Mouse (Mus musculus) stomach, embryonic 16.5 days (tissue): ENCODE measurements around the gene Smtnl2. TPM values are rescaled to one million over a fixed set of nuclear protein-coding genes. Genes with fewer than 3 reads are reported as not detected.
"Not testable (repeated sequence)": the region's sequence is repeated elsewhere in the genome, so short reads cannot be mapped to it uniquely, and the experiment has no call there.

ENCODE experiments used
- ATAC-seq: fragments of 200-750 bp; cut with Nextera tagmentation; 2 replicates; pipeline ENCODE4 v1.8.0; 2017; ENCODE audit warnings: moderate number of reproducible peaks, moderate TSS enrichment; ENCODE audit not compliant: insufficient read depth, low FRiP score
- H3K27ac ChIP-seq: fragments of 300-500 bp; sonication (generic); 2 replicates; pipeline ENCODE4 v1.5.1; 2014; ENCODE audit warnings: low read length
- H3K27me3 ChIP-seq: fragments of 300-500 bp; sonication (generic); 2 replicates; pipeline ENCODE4 v1.6.1; 2014; ENCODE audit warnings: low read length, control low read depth, mixed read lengths; ENCODE audit not compliant: control insufficient read depth, insufficient read depth
- H3K36me3 ChIP-seq: fragments of 300-500 bp; sonication (generic); 2 replicates; pipeline ENCODE4 v1.6.1; 2014; ENCODE audit warnings: low read length; ENCODE audit not compliant: control insufficient read depth, insufficient read depth
- H3K4me1 ChIP-seq: fragments of 300-500 bp; sonication (generic); 2 replicates; pipeline ENCODE4 v1.6.1; 2014; ENCODE audit warnings: low read length, control low read depth, mixed read lengths; ENCODE audit not compliant: control insufficient read depth, insufficient read depth
- H3K4me2 ChIP-seq: fragments of 300-500 bp; sonication (generic); 2 replicates; pipeline ENCODE4 v1.6.1; 2014; ENCODE audit warnings: low read depth, low read length, mixed read lengths
- H3K4me3 ChIP-seq: fragments of 300-500 bp; sonication (generic); replicated peaks from 2 replicates; pipeline ENCODE4 v1.5.1; 2014; ENCODE audit warnings: mild to moderate bottlenecking, low read length
- H3K9ac ChIP-seq: fragments of 300-500 bp; sonication (generic); 2 replicates; pipeline ENCODE4 v1.6.1; 2014; ENCODE audit warnings: low read length
- H3K9me3 ChIP-seq: fragments of 300-500 bp; sonication (generic); replicated peaks from 2 replicates; pipeline ENCODE4 v1.6.1; 2016; ENCODE audit warnings: low read length, control low read depth; ENCODE audit not compliant: control insufficient read depth
- WGBS: fragments of 180-500 bp; shearing (Covaris S2); extraction: QIAGEN DNeasy Blood & Tissue Kit; methylation state at CpG from one replicate; pipeline ENCODE4 v1.1.7; 2014; 5-methylcytosine and 5-hydroxymethylcytosine counted together
- polyA plus RNA-seq: library from polyadenylated mRNA; unstranded; fragments of >200 nt; fragmentation: Nextera tagmentation; extraction: Ambion mirVana; gene quantifications from 2 replicates; pipeline ENCODE4 v1.2.1, GENCODE M21; 2015

Gene Smtnl2
- polyA plus RNA-seq, 1 experiment from 2014 or later: 46.2 TPM

DNA sequence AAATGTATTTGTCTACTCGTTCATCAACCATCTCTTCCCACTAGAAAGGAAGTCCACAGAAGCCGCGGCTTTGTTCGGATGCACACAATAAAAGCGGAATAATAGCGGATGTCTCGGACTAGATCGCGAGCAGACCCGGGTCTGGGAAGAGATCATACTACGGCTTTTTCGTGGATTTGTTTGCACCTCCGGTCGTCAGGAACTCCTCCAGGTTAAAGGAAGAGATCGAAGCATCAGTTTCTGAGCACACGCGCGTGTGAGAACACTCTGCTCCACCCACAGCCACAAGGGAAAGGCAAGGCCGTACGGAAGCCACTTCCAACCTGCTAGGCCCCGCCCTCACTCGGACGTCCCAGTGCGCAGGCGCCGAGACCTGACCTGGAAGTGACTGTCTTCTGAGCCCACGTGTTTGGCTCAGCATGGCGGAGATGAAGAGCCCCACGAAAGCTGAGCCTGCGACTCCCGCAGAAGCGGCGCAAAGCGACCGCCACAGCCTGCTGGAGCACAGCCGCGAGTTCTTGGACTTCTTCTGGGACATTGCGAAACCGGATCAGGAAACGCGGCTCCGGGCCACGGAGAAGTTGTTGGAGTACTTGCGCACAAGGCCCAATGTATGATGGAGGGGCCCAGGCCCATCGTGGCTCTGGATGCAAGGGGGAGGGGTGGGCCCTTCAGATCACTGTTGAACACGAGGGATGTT is 29.6 kb upstream of the Smtnl2 start, which contains the start of gene Mybbp1a:
TSS of gene Mybbp1a (plus strand) at position 391 of the 700 bp plus-strand sequence.
- peak within 1 kb of the TSS; percentile 95 for H3K27ac ChIP-seq
- WGBS: under 1% methylated on average over 46 of the region's 46 CpGs
- peak within 1 kb of the TSS; percentile 92 for H3K4me3 ChIP-seq
- peaks cover 33% of the 10 kb centered on the region for H3K36me3 ChIP-seq
- peak within 1 kb of the TSS; percentile 96 for H3K4me2 ChIP-seq
- ATAC-seq: peak; percentile 94
- no peaks in the 10 kb centered on the region for H3K27me3 ChIP-seq
- no peaks in the 10 kb centered on the region for H3K9me3 ChIP-seq
- peaks cover 11% of the 10 kb centered on the region for H3K4me1 ChIP-seq
- H3K9ac ChIP-seq: peak within 1 kb of the TSS; percentile 87

DNA sequence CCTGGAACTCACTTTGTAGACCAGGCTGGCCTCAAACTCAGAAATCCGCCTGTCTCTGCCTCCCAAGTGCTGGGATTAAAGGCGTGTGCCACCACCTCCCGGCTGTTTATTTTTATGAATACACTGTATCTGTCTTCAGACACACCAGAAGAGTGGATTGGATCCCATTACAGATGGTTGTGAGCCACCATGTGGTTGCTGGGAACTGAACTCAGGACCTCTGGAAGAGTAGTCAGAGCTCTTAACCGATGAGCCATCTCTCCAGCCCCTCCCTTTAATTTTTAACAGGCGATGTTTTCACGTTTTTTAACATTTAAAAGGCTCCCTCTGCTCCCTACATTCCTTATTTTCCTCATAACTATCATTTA is 29.1 kb upstream of the Smtnl2 start:
- 40% methylated on average over 6 of the region's 6 CpGs for WGBS
- Histone ChIP-seq H3K4me2 (peak overlapping the region; percentile 67), H3K9ac (peak overlapping the region; percentile 87), H3K27ac (peak overlapping the region; percentile 95), H3K4me3 (peak overlapping the region; percentile 92), H3K36me3 (peaks cover 33% of the 10 kb centered on the region), H3K4me1 (peaks cover 15% of the 10 kb centered on the region)
- H3K27me3 ChIP-seq, H3K9me3 ChIP-seq, ATAC-seq: not testable (repeated sequence)

GRCm38 (mm10) chr11:72438411-72438810 is 26.9 kb upstream of the Smtnl2 start:
- WGBS: 55% methylated on average over 4 of the region's 4 CpGs
- Histone ChIP-seq H3K27ac (no peak overlapping the region), H3K36me3 (peaks cover 13% of the 10 kb centered on the region; the same call in 1 of the 2 replicates), H3K27me3 (no peaks in the 10 kb centered on the region), H3K4me2 (no peak overlapping the region), H3K9me3 (no peaks in the 10 kb centered on the region), H3K4me3 (no peak overlapping the region), H3K9ac (no peak overlapping the region), H3K4me1 (peaks cover 23% of the 10 kb centered on the region)
- ATAC-seq: no peak

GRCm38 (mm10) chr11:72436756-72437650 is 25.5 kb upstream of the Smtnl2 start:
- H3K36me3 ChIP-seq: no peaks in the 10 kb centered on the region
- no peaks in the 10 kb centered on the region for H3K9me3 ChIP-seq
- no peaks in the 10 kb centered on the region for H3K27me3 ChIP-seq
- no peak overlapping the region for H3K27ac ChIP-seq
- no peak overlapping the region for H3K4me3 ChIP-seq
- 82% methylated on average over 16 of the region's 16 CpGs for WGBS
- no peak for ATAC-seq
- peaks cover 17% of the 10 kb centered on the region for H3K4me1 ChIP-seq
- H3K9ac ChIP-seq: no peak overlapping the region
- H3K4me2 ChIP-seq: no peak overlapping the region

- H3K9ac ChIP-seq: peak overlapping the region; percentile 35; the same call in 1 of the 2 replicates
Observed at GRCm38 (mm10) chr11:72436271-72436670, 24.8 kb upstream of the Smtnl2 start.

DNA sequence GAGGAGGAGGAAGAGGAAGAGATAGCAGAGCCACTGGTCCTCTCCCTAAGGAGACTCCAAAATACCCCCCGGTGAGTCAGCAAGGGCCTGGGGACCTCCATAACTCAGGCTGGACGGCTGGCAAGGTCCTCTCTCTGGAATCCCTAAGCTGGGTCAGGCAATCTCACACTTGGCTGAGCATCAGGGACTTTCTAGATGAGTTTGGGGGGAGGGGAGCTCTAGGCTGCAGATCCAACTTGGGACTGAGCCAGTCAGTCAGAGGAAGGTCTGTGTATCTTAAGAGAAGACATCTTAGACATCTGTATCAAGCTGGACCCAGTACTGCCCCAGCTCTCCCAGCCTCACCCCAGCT is 24.2 kb upstream of the Smtnl2 start:
- peak overlapping the region; percentile 22 for H3K4me2 ChIP-seq
- no peaks in the 10 kb centered on the region for H3K36me3 ChIP-seq
- H3K4me3 ChIP-seq: peak overlapping the region; percentile 19; the same call in 1 of the 2 replicates
- ATAC-seq: peak; percentile 21; the same call in 1 of the 2 replicates
- H3K9me3 ChIP-seq: no peaks in the 10 kb centered on the region
- peak overlapping the region; percentile 60 for H3K27ac ChIP-seq
- H3K4me1 ChIP-seq: peaks cover 15% of the 10 kb centered on the region; the same call in 1 of the 2 replicates
- H3K27me3 ChIP-seq: no peaks in the 10 kb centered on the region
- WGBS: 29% methylated on average over 2 of the region's 2 CpGs
- peak overlapping the region; percentile 32 for H3K9ac ChIP-seq

More at GRCm38 (mm10) chr11:72436271-72436670, 24.8 kb upstream of the Smtnl2 start:
- no peak overlapping the region; the same call in 1 of the 2 replicates for H3K4me3 ChIP-seq
- peak overlapping the region; percentile 22; the same call in 1 of the 2 replicates for H3K4me2 ChIP-seq
- H3K9me3 ChIP-seq: no peaks in the 10 kb centered on the region
- H3K27me3 ChIP-seq: no peaks in the 10 kb centered on the region
- H3K36me3 ChIP-seq: no peaks in the 10 kb centered on the region
- H3K27ac ChIP-seq: 0 out of 2 replicates have a peak overlapping the region, but pooled peaks have one; percentile 60
- 67% methylated on average over 5 of the region's 5 CpGs for WGBS
- no peak for ATAC-seq
- peaks cover 15% of the 10 kb centered on the region; the same call in 1 of the 2 replicates for H3K4me1 ChIP-seq

- Histone ChIP-seq H3K36me3 (no peaks in the 10 kb centered on the region), H3K27ac (peak within 1 kb of the TSS; percentile 60), H3K9ac (peak within 1 kb of the TSS; percentile 35), H3K4me3 (peak within 1 kb of the TSS; percentile 19; the same call in 1 of the 2 replicates), H3K9me3 (no peaks in the 10 kb centered on the region), H3K4me2 (peak within 1 kb of the TSS; percentile 22), H3K27me3 (no peaks in the 10 kb centered on the region), H3K4me1 (peaks cover 15% of the 10 kb centered on the region; the same call in 1 of the 2 replicates)
- 47% methylated on average over 11 of the region's 11 CpGs for WGBS
- ATAC-seq: peak; percentile 79
Observed at GRCm38 (mm10) chr11:72434963-72435693, 23.6 kb upstream of the Smtnl2 start, which contains the start of gene Ggt6. TSS of gene Ggt6 (plus strand) at chr11:72435526.

GRCm38 (mm10) chr11:72430311-72431068 is 19.0 kb upstream of the Smtnl2 start:
- not testable (repeated sequence) for ATAC-seq, H3K4me3 ChIP-seq

More at GRCm38 (mm10) chr11:72430311-72431068, 19.0 kb upstream of the Smtnl2 start:
- not testable (repeated sequence) for H3K9me3 ChIP-seq, H3K27ac ChIP-seq, H3K9ac ChIP-seq, H3K27me3 ChIP-seq, H3K36me3 ChIP-seq, H3K4me2 ChIP-seq, H3K4me1 ChIP-seq
- WGBS: 66% methylated on average over 9 of the region's 9 CpGs
